Mouse (Mus musculus): ENCODE measurements at regions not wholly inside any gene's neighbourhood (a gene's known extent, or its start where the extent isn't known, plus 50 kb on each side); places are given as distances from the start of the nearest gene placed in this dataset.

- TF ChIP-seq MAFK (IDR thresholded peaks at IDR 0.05; ENCODE audit: insufficient read depth, low read depth, low read length) (no peak), ZC3H11A (IDR thresholded peaks at IDR 0.05; ENCODE audit: borderline replicate concordance, low read depth, low read length) (no peak)
These were observed 127.9 kb downstream of the Vegfa start for GRCm38 (mm10) chr17:45904251-45904650.
